Mouse (Mus musculus) testis, adult 2 months (tissue): Measurements from ENCODE around the gene Pmfbp1.

Experiments
- CTCF ChIP-seq: fragments of 200-500 bp; IDR thresholded peaks from 2 replicates; pipeline ENCODE4 v1.5.1; 2012; ENCODE audit warnings: low read depth, mild to moderate bottlenecking, inconsistent platforms, low read length, moderate library complexity; ENCODE audit not compliant: control insufficient read depth, insufficient read depth, insufficient replicate concordance
- POLR2A ChIP-seq: fragments of 200-500 bp; IDR thresholded peaks from 2 replicates; pipeline ENCODE4 v1.6.1; 2012; ENCODE audit warnings: low read depth, mild to moderate bottlenecking, inconsistent platforms, low read length, moderate library complexity; ENCODE audit not compliant: control insufficient read depth

GRCm38 (mm10) chr8:109493727-109494126 is at the start of gene Pmfbp1:
- TF ChIP-seq CTCF (no peak), POLR2A (no peak)
